Mouse (Mus musculus): ENCODE results near the gene Cit.

The Cit gene

DNA sequence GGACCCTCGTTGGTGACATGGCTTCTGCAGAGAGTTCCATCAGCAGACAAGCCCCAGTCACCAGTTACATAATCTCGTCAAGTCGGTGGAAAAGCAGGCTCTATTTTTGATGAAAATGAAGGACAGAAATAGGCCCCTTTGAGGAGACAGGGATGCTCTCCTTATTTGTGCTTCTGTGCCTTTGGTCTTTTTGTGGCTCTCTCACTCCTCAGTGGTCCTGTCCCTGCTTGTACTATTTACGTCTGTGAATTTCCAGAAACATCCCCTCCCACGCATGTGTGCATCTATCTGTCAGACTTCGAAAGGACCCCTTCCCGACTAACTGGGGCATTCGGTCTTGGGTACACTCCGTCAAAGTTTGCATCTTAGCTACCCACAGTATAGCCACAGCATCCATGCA, 116.7 kb downstream of the Cit start:
- no peak for DNase-seq (ENCODE audit: low spot score in 2 of 2)

DNA sequence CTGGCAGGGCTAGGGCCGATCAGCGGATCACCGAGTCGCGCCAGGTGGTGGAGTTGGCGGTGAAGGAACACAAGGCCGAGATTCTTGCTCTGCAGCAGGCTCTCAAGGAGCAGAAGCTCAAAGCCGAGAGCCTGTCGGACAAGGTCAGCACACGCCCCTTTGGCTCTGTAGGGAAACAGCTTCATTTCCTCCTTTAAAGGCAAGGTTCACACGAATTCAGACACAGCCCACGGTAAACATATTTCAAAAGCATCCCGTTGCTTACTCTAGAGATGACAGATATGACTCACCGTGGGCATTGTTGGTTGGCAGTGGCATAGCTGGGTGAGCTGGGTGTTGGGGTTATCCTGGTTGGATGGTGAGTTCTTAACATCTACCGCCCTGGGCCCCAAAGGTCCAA, 126.2 kb downstream of the Cit start:
- DNase-seq (ENCODE audit: low spot score in 2 of 2): no peak

DNA sequence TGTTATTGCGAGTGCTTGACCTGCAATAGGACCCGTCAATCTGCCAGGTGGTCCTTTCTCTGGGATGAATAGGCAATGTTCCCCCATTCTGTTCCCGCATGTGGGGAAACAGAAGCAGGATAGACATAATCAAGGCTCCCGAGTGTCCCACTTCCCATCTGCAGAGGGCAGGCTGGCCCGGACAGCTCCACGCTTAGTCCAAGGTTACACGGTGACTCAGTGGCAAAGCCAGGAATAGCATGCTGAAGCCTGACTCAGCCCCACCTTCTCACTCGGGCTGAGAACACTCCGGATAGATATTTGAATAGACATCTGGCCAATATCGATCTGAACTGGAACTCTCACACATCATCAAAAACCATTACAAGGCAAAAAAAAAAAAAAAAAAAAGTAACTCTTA, 130.6 kb downstream of the Cit start:
- no peak for DNase-seq (ENCODE audit: low spot score in 2 of 2)

DNA sequence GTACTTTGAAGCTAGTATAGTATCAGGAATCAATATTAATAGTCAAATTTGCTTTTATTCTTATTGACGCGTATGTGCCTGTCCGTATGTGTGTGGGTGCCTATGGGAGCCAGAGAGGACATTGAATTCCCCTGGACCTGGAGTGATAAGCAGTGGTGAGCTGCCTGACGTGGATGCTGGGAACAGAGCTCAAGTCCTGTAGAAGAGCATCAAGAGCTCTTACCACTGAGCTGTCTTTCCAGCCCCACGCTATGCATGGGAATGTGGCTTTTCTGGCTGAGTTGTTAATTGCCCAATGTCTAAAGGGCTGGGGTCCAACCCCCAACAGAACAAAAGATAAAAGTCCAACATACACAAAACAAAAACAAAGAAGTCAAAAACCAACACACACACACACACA, 131.4 kb downstream of the Cit start:
- no peak for DNase-seq (ENCODE audit: low spot score in 2 of 2)

DNA sequence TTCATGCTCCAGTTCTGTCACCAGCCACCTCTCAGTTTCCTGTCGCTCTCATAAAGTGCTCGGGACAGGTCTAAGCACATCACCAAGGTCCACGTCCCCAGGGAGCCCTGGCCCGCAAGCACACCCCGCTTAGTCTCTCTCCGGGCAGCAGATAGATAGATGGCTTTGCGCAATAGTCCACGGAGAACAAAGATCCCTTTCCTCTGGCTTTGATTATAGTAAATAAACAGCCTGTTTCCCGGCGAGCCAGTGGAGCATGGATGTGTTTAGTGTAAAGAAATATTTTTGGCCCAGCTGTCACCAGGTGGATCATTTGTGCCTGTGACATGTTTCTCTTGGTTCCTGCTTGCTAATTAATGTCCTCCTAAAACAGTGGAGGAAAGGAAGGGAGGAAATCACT, 132.2 kb downstream of the Cit start:
- no peak for DNase-seq (ENCODE audit: low spot score in 2 of 2)

DNA sequence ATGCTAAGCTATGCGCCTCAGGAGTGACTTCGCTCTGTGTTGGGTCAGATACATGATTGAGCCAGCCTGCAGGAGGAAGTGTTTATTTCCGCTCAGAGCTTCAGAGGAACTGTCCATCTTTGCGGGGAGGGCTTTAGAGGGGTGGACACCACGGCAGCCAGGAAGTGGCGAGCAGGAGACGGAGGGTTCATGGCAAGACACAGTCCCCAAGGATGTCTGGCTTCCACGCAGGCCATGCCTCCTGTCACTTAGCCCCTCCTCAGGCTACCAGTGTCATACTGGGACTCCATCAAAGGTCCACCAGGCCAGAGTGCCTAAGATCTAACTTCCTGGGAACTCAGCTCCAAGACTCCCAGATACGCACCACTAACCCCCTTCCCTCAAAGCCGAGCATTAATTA, 132.7 kb downstream of the Cit start:
- DNase-seq (ENCODE audit: low spot score in 2 of 2): peak in 1 of 2 experiments; percentile 28

- no peak for DNase-seq (ENCODE audit: low spot score in 2 of 2)
Observed at GRCm38 (mm10) chr5:115978255-115978654, 133.2 kb downstream of the Cit start.

GRCm38 (mm10) chr5:115979134-115979696, 134.1 kb downstream of the Cit start:
- DNase-seq (ENCODE audit: low spot score in 2 of 2): peak in 1 of 2 experiments; percentile 56

DNA sequence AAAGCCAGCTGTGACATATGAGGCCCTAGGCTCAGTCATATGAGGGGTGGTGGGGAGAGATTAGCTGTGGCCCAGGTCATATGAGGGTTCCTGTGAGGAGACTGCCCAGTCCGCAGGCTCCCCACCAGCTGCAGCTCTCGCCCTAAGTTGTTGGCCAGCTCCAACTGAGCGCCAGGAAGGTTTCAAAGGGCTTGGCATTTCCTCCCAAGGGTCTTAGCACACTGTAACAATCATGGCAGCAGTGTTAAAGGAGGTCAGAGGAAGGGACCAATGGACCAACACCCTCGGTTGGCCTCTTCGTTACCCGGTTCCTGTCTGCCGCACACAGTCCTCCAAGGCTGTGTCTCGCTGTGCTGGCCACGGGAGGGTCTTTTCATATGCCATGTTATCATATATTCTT, 135.5 kb downstream of the Cit start:
- no peak for DNase-seq (ENCODE audit: low spot score in 2 of 2)

- DNase-seq (ENCODE audit: low spot score in 2 of 2): peak in 1 of 2 experiments; percentile 54
Observed at GRCm38 (mm10) chr5:115982671-115983373, 137.7 kb downstream of the Cit start.

GRCm38 (mm10) chr5:115984392-115984791, 139.3 kb downstream of the Cit start:
- DNase-seq (ENCODE audit: low spot score in 2 of 2): no peak

GRCm38 (mm10) chr5:115985101-115985500, 140.0 kb downstream of the Cit start:
- DNase-seq (ENCODE audit: low spot score in 2 of 2): no peak

GRCm38 (mm10) chr5:115987284-115987683, 142.2 kb downstream of the Cit start:
- no peak for DNase-seq (ENCODE audit: low spot score in 2 of 2)

DNA sequence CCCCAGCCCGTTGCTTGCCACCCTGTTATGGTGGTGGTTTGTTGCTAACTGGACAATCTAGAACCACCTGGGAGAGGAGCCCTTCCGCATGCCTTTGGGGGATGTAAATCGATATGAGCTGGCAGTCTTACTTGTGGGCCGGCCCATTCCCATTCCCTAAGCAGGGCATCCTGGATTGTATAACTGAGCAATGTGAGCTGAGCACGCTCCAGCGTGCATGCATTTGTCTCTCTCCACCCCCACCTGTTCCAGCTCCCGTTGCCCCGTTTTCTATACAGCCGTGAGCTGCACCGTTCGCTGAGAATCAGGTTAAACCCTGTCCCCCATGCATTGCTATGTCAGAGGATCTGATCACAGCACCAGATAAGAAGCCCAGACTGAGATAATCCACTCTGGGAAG, 146.6 kb downstream of the Cit start:
- no peak for DNase-seq (ENCODE audit: low spot score in 2 of 2)

- DNase-seq (ENCODE audit: low spot score in 2 of 2): no peak
Observed at GRCm38 (mm10) chr5:115994101-115994500, 149.0 kb downstream of the Cit start.

DNA sequence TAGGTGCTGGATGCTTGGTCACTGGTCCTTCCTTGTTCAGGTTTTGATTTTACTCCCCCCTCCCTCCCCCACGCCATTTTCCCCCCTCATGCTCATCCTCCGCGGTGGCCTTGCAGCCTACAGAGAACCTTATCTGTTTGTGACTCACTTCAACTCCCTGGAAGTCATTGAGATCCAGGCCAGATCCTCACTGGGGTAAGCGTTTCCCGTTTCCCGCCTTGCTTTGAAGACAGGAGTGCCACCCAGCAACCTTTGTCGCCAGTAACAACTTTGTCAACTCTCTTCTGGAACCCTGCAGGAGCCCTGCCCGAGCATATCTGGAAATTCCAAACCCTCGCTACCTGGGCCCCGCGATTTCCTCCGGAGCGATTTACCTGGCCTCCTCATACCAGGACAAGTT, 152.3 kb downstream of the Cit start:
- DNase-seq (ENCODE audit: low spot score in 2 of 2): no peak

GRCm38 (mm10) chr5:116003154-116003553, 158.1 kb downstream of the Cit start:
- DNase-seq (ENCODE audit: low spot score in 2 of 2): no peak

DNA sequence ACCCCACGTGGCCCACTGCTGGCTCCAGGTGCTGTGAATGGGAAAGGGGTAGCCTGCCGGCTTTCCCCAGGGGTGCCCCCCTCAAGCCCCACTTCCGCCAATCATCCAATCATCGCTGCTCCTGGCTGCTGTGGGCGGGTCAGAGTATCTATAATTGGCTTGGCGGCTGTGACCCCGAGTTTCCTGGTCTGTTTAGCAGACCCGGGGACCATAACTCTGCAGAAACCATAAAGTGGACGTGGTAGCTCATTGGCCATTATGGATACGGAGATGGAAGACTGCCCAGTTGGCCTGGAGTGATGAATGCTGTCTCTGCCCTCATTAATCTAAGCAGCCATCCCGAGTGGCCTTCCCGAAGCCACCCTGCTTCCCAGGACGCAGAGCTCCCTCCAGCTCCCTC, 158.7 kb downstream of the Cit start:
- DNase-seq (ENCODE audit: low spot score in 2 of 2): no peak

DNA sequence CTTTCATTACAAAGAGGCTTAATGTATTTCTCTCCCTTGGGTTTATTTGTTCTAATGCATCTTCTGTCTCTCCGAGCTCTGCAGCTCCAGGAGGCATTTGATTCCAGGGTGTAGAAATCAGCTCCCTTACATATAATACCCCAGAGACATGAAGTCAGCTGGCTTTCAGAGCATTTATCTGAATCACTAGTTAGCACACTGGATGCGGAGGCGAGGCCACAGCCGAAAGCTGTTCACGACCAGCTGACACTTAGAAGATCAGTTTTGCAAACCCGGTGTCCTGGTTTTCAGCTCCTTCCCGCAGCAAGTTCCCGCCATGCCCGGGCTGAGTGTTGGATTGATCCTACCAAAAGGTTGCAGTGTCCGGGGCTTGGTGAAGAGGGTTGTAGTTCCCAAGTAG, 159.2 kb downstream of the Cit start:
- no peak for DNase-seq (ENCODE audit: low spot score in 2 of 2)

DNA sequence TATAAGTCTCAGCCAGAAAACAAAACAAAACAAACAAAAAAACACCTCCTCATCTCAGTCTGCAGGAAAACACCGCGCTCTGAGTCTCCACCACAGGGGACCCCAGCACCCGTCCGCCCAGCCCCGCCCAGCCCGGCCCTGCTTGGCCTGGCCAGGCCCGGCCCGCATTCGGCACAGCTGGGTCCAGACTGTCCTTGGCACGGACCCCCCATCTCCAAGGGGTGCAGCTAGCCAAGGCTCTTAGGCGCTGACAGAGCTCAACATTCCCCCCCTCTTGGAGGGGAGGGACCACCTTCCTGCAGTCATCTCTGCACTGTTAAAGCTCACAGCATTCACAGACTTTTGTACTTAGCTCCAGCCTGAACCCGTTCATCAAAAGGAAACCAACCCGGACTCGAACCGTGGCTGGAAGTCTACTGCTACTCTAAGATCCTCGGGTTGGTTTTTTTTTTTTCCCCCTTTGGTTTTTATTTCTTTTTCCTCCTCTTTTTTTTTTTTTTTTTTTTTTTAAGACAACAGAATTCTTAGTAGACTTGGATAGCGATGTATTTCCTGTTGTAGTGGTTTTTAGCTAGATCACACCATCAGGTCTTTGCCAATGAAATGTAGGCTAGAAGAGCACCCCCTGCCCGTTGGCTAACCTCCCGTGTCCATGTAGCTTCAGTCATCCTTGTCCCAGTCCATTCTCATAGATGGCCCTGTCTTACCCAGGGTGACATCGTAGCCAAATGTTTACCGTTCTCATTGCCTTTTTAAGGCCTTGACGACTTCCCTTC, 161.4 kb downstream of the Cit start:
- no peak for DNase-seq (ENCODE audit: low spot score in 2 of 2)

GRCm38 (mm10) chr5:116007723-116008122, 162.6 kb downstream of the Cit start:
- DNase-seq (ENCODE audit: low spot score in 2 of 2): no peak

DNA sequence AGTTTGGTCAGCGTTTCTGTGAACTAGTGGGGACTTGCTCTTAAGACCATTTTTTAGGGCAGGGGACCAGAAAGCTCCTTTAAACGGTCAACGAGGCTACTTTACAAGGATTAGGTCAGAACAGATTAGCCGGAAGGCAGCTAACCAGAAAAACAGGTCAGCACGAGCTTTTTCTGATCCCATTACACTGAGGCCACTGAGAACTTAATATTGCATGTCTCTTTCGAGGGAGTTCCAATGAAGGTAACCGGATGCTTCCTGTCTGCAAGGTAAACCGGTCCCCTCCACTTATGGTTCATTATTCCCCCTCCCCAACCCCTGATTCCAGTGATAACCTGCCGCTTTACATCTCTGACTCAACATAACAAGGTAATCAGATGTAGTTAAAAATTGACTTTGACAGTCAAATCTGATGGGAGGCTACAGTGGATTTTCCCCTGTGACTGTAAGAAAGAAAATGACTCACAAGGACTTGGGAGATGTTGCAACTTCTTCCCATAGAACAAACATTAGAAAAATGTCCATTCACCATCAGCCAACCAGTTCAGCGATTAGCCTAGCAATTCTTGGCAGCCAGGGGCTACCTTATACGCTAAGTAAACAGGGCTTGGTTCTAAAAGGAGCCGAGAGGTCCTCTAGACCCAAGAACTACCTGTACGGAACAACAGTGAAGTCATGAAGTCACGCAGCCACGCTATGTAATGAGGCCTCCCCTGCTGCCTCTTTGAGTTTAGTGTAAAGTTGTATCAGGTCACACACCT, 164.2 kb downstream of the Cit start:
- no peak for DNase-seq (ENCODE audit: low spot score in 2 of 2)

Measured in spleen, postnatal 10 days (tissue).